Mouse (Mus musculus) forebrain, embryonic 11.5 days (tissue): ENCODE results near the gene Mcpt9. TPM values are rescaled to one million over a fixed set of nuclear protein-coding genes. Genes with fewer than 3 reads are reported as not detected.
"Not testable (repeated sequence)": the region's sequence is repeated elsewhere in the genome, so short reads cannot be mapped to it uniquely, and the experiment has no call there.

ENCODE experiments used
- ATAC-seq: fragments of 200-750 bp; cut with Nextera tagmentation; replicated peaks from 2 replicates; pipeline ENCODE4 v1.8.0; 2017; ENCODE audit warnings: moderate TSS enrichment; ENCODE audit not compliant: low FRiP score
- DNase-seq: peaks from one replicate; pipeline ENCODE4 v3.0.0-alpha.2; 2017; ENCODE audit warnings: low spot score
- H3K27ac ChIP-seq: fragments of 300-500 bp; sonication (generic); 2 replicates; pipeline ENCODE4 v1.5.1; 2014; ENCODE audit warnings: low read depth, low read length
- H3K27me3 ChIP-seq: fragments of 300-500 bp; sonication (generic); 2 replicates; pipeline ENCODE4 v1.6.1; 2014; ENCODE audit warnings: mild to moderate bottlenecking, low read length, mixed read lengths; ENCODE audit not compliant: control insufficient read depth, insufficient read depth
- H3K36me3 ChIP-seq: fragments of 300-500 bp; sonication (generic); 2 replicates; pipeline ENCODE4 v1.6.1; 2014; ENCODE audit warnings: mild to moderate bottlenecking, low read length, moderate library complexity, mixed read lengths; ENCODE audit not compliant: control insufficient read depth, insufficient read depth
- H3K4me1 ChIP-seq: fragments of 300-500 bp; sonication (generic); replicated peaks from 2 replicates; pipeline ENCODE4 v1.6.1; 2014; ENCODE audit warnings: low read length, mixed read lengths; ENCODE audit not compliant: control insufficient read depth, insufficient read depth
- H3K4me2 ChIP-seq: fragments of 300-500 bp; sonication (generic); 2 replicates; pipeline ENCODE4 v1.6.1; 2014; ENCODE audit warnings: low read depth, mild to moderate bottlenecking, low read length, moderate library complexity, mixed read lengths; ENCODE audit not compliant: severe bottlenecking
- H3K4me3 ChIP-seq: fragments of 300-500 bp; sonication (generic); 2 replicates; pipeline ENCODE4 v1.5.1; 2014; ENCODE audit warnings: low read depth, low read length
- H3K9ac ChIP-seq: fragments of 300-500 bp; sonication (generic); 2 replicates; pipeline ENCODE4 v1.6.1; 2014; ENCODE audit warnings: low read length
- H3K9me3 ChIP-seq: fragments of 300-500 bp; sonication (generic); 2 replicates; pipeline ENCODE4 v1.6.1; 2016; ENCODE audit warnings: low read length, mixed read lengths; ENCODE audit not compliant: control insufficient read depth
- WGBS: fragments of 180-500 bp; shearing (Covaris S2); extraction: QIAGEN DNeasy Blood & Tissue Kit; methylation state at CpG from one replicate; pipeline ENCODE4 v1.1.7; 2014; 5-methylcytosine and 5-hydroxymethylcytosine counted together
- polyA plus RNA-seq: library from polyadenylated mRNA; unstranded; fragments of >200 nt; fragmentation: Nextera tagmentation; extraction: Ambion mirVana; gene quantifications from 2 replicates; pipeline ENCODE4 v1.2.1, GENCODE M21; 2014

Gene Mcpt9
- polyA plus RNA-seq = not detected in 2 replicates

- not testable (repeated sequence) for DNase-seq, H3K27me3 ChIP-seq, H3K4me2 ChIP-seq, H3K9me3 ChIP-seq, H3K36me3 ChIP-seq, H3K9ac ChIP-seq, H3K4me1 ChIP-seq, H3K27ac ChIP-seq, ATAC-seq, H3K4me3 ChIP-seq
- WGBS = 80% methylated on average over 3 of the region's 3 CpGs
Observed at GRCm38 (mm10) chr14:56030395-56030794, at the start of gene Mcpt9. Mcpt9 (minus strand) TSS chr14:56030495.

- H3K9ac ChIP-seq, H3K36me3 ChIP-seq, H3K4me3 ChIP-seq, ATAC-seq, H3K4me2 ChIP-seq, H3K4me1 ChIP-seq, H3K27me3 ChIP-seq, H3K27ac ChIP-seq, H3K9me3 ChIP-seq, DNase-seq: not testable (repeated sequence)
- WGBS = 81% methylated on average over 3 of the region's 3 CpGs
Observed at GRCm38 (mm10) chr14:56062213-56062612, 31.9 kb upstream of the Mcpt9 start, which contains the start of gene Mcpt4. Mcpt4 (minus strand) TSS chr14:56062313.

GRCm38 (mm10) chr14:56057722-56058121 lies 27.4 kb upstream of the Mcpt9 start:
- H3K4me2 ChIP-seq = no peak overlapping the region
- H3K9ac ChIP-seq = no peak overlapping the region
- no peaks in the 10 kb centered on the region for H3K36me3 ChIP-seq
- no peaks in the 10 kb centered on the region for H3K9me3 ChIP-seq
- DNase-seq = no peak
- H3K4me3 ChIP-seq = no peak overlapping the region
- H3K4me1 ChIP-seq = no peaks in the 10 kb centered on the region
- no peak overlapping the region for H3K27ac ChIP-seq
- WGBS = 89% methylated on average over 4 of the region's 4 CpGs
- no peak for ATAC-seq
- no peaks in the 10 kb centered on the region for H3K27me3 ChIP-seq

GRCm38 (mm10) chr14:56055408-56055807 lies 25.1 kb upstream of the Mcpt9 start:
- no peak overlapping the region for H3K9ac ChIP-seq
- ATAC-seq (no peak), DNase-seq (no peak)
- H3K4me3 ChIP-seq = no peak overlapping the region
- H3K4me1 ChIP-seq = no peaks in the 10 kb centered on the region
- no peak overlapping the region for H3K27ac ChIP-seq
- H3K27me3 ChIP-seq = no peaks in the 10 kb centered on the region
- H3K9me3 ChIP-seq = no peaks in the 10 kb centered on the region
- H3K4me2 ChIP-seq = no peak overlapping the region
- WGBS = 86% methylated on average over 3 of the region's 3 CpGs
- no peaks in the 10 kb centered on the region for H3K36me3 ChIP-seq

- not testable (repeated sequence) for DNase-seq, H3K9ac ChIP-seq, ATAC-seq, H3K4me2 ChIP-seq, H3K9me3 ChIP-seq, H3K4me3 ChIP-seq, H3K27ac ChIP-seq, H3K4me1 ChIP-seq, H3K36me3 ChIP-seq, H3K27me3 ChIP-seq
- WGBS = 75% methylated on average over 1 of the region's 1 CpGs
Observed at GRCm38 (mm10) chr14:56041792-56042191, 11.5 kb upstream of the Mcpt9 start, which contains the start of gene Mcpt2. Mcpt2 (plus strand) TSS chr14:56042041.

- Histone ChIP-seq H3K27ac (no peak overlapping the region), H3K4me1 (no peaks in the 10 kb centered on the region), H3K9me3 (no peaks in the 10 kb centered on the region), H3K4me2 (no peak overlapping the region), H3K4me3 (no peak overlapping the region), H3K27me3 (no peaks in the 10 kb centered on the region), H3K36me3 (no peaks in the 10 kb centered on the region), H3K9ac (no peak overlapping the region)
- ATAC-seq = no peak
- DNase-seq = no peak
- 91% methylated on average over 2 of the region's 2 CpGs for WGBS
Observed at GRCm38 (mm10) chr14:56034433-56034832, 4.1 kb upstream of the Mcpt9 start.

GRCm38 (mm10) chr14:56021305-56021704 lies 9.0 kb downstream of the Mcpt9 start:
- not testable (repeated sequence) for H3K4me1 ChIP-seq, H3K27ac ChIP-seq, DNase-seq, H3K36me3 ChIP-seq, H3K4me2 ChIP-seq, H3K9me3 ChIP-seq, H3K27me3 ChIP-seq, H3K9ac ChIP-seq, H3K4me3 ChIP-seq, ATAC-seq
- 83% methylated on average over 3 of the region's 4 CpGs for WGBS

- no peaks in the 10 kb centered on the region for H3K36me3 ChIP-seq
- ATAC-seq (no peak), DNase-seq (no peak)
- WGBS = 63% methylated on average over 1 of the region's 1 CpGs
- H3K4me3 ChIP-seq = no peak overlapping the region
- H3K9me3 ChIP-seq = no peaks in the 10 kb centered on the region
- no peak overlapping the region for H3K4me2 ChIP-seq
- H3K9ac ChIP-seq = no peak overlapping the region
- H3K4me1 ChIP-seq = no peaks in the 10 kb centered on the region
- no peak overlapping the region for H3K27ac ChIP-seq
- H3K27me3 ChIP-seq = no peaks in the 10 kb centered on the region
Observed at GRCm38 (mm10) chr14:56019446-56019845, 10.8 kb downstream of the Mcpt9 start.

- not testable (repeated sequence) for H3K4me1 ChIP-seq, H3K27me3 ChIP-seq, H3K4me2 ChIP-seq, DNase-seq, H3K4me3 ChIP-seq, ATAC-seq, H3K9me3 ChIP-seq, H3K27ac ChIP-seq, H3K9ac ChIP-seq, H3K36me3 ChIP-seq
- 79% methylated on average over 3 of the region's 3 CpGs for WGBS
Observed at GRCm38 (mm10) chr14:56017671-56018070, 12.6 kb downstream of the Mcpt9 start, which contains the start of gene Mcpt1. Mcpt1 (plus strand) TSS chr14:56017971.
